Mouse (Mus musculus) heart, embryonic 16.5 days (tissue): ENCODE measurements around the gene Scube1. TPM values are rescaled to one million over a fixed set of nuclear protein-coding genes. Genes with fewer than 3 reads are reported as not detected.

ENCODE experiments used
- ATAC-seq: fragments of 200-750 bp; cut with Nextera tagmentation; replicated peaks from 2 replicates; pipeline ENCODE4 v1.8.0; 2017; ENCODE audit warnings: moderate number of reproducible peaks; ENCODE audit not compliant: insufficient read depth, low FRiP score; ENCODE audit errors: extremely low read depth
- H3K27ac ChIP-seq: fragments of 300-500 bp; sonication (generic); 2 replicates; pipeline ENCODE4 v1.5.1; 2014; ENCODE audit warnings: mild to moderate bottlenecking, low read length, control low read depth, moderate library complexity
- H3K27me3 ChIP-seq: fragments of 300-500 bp; sonication (generic); 2 replicates; pipeline ENCODE4 v1.6.1; 2014; ENCODE audit warnings: low read length, mixed read lengths; ENCODE audit not compliant: control insufficient read depth, insufficient read depth
- H3K36me3 ChIP-seq: fragments of 300-500 bp; sonication (generic); 2 replicates; pipeline ENCODE4 v1.6.1; 2014; ENCODE audit not compliant: control insufficient read depth, insufficient read depth
- H3K4me1 ChIP-seq: fragments of 300-500 bp; sonication (generic); 2 replicates; pipeline ENCODE4 v1.6.1; 2014; ENCODE audit warnings: low read length, mixed read lengths; ENCODE audit not compliant: control insufficient read depth, insufficient read depth
- H3K4me2 ChIP-seq: fragments of 300-500 bp; sonication (generic); 2 replicates; pipeline ENCODE4 v1.6.1; 2014; ENCODE audit warnings: low read depth, mild to moderate bottlenecking, control low read depth, low read length
- H3K4me3 ChIP-seq: fragments of 300-500 bp; sonication (generic); 2 replicates; pipeline ENCODE4 v1.5.1; 2014; ENCODE audit warnings: mild to moderate bottlenecking, control low read depth, low read length
- H3K9ac ChIP-seq: fragments of 300-500 bp; sonication (generic); 2 replicates; pipeline ENCODE4 v1.6.1; 2014; ENCODE audit warnings: low read length, control low read depth
- H3K9me3 ChIP-seq: fragments of 300-500 bp; sonication (generic); replicated peaks from 2 replicates; pipeline ENCODE4 v1.6.1; 2016; ENCODE audit warnings: low read length; ENCODE audit not compliant: control insufficient read depth
- WGBS: fragments of 180-500 bp; shearing (Covaris S2); extraction: QIAGEN DNeasy Blood & Tissue Kit; methylation state at CpG from one replicate; pipeline ENCODE4 v1.1.7; 2014; 5-methylcytosine and 5-hydroxymethylcytosine counted together
- polyA plus RNA-seq: library from polyadenylated mRNA; unstranded; fragments of >200 nt; fragmentation: Nextera tagmentation; extraction: Ambion mirVana; gene quantifications from 2 replicates; pipeline ENCODE4 v1.2.1, GENCODE M21; 2015

The Scube1 gene
- polyA plus RNA-seq, 1 experiment from 2014 or later: 4.0 TPM

GRCm38 (mm10) chr15:83575543-83575942 is 149.3 kb downstream of the Scube1 start:
- no peak for ATAC-seq
- Histone ChIP-seq H3K4me2 (no peak overlapping the region), H3K36me3 (peaks cover 28% of the 10 kb centered on the region), H3K4me3 (no peak overlapping the region), H3K27ac (no peak overlapping the region), H3K9ac (no peak overlapping the region), H3K9me3 (no peaks in the 10 kb centered on the region), H3K4me1 (no peaks in the 10 kb centered on the region), H3K27me3 (no peaks in the 10 kb centered on the region)
- 91% methylated on average over 8 of the region's 8 CpGs for whole genome bisulfite sequencing

DNA sequence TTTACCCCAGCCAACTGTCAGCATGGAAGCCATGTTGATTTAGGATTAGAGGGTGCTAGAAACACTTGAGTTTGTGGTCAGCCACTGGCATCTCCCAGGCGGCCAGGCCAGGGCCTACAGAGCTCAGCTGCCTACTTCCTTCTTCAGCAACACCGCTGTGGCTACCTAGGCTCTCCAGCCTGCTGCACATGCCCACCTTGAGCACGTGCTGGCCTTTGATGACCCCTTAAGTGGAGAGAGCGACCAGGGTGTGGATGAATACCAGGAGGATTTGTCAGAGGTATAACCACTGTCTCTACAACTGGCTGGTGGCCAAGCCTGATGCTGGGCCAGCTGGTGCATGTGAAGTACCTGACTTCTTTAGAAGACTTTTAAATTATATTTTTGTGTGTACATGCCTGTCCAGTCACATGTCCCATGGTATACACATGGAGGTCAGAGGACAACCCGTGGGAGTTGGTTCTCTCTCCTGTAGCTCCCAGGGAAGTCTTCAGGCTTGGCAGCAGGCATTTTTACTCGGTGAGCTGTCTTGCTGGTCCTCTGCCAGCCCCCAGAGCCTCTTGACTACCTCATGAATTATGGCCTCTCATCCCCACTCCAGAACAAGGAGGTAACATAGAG is 150.0 kb downstream of the Scube1 start:
- no peak overlapping the region for H3K27ac ChIP-seq
- no peaks in the 10 kb centered on the region for H3K4me1 ChIP-seq
- no peak overlapping the region for H3K4me2 ChIP-seq
- H3K27me3 ChIP-seq: no peaks in the 10 kb centered on the region
- H3K36me3 ChIP-seq: peaks cover 24% of the 10 kb centered on the region
- no peak overlapping the region for H3K9ac ChIP-seq
- no peaks in the 10 kb centered on the region for H3K9me3 ChIP-seq
- H3K4me3 ChIP-seq: no peak overlapping the region
- WGBS: 68% methylated on average over 6 of the region's 6 CpGs
- ATAC-seq: no peak

- Histone ChIP-seq H3K36me3 (peaks cover 23% of the 10 kb centered on the region), H3K27me3 (no peaks in the 10 kb centered on the region)
- 94% methylated on average over 12 of the region's 12 CpGs for WGBS
These were observed 151.2 kb downstream of the Scube1 start for GRCm38 (mm10) chr15:83573606-83574005.

GRCm38 (mm10) chr15:83572132-83572531 is 152.7 kb downstream of the Scube1 start:
- ATAC-seq: no peak
- H3K4me3 ChIP-seq: no peak overlapping the region
- H3K4me2 ChIP-seq: no peak overlapping the region
- no peak overlapping the region for H3K9ac ChIP-seq
- H3K9me3 ChIP-seq: no peaks in the 10 kb centered on the region
- H3K36me3 ChIP-seq: peaks cover 20% of the 10 kb centered on the region; the same call in 1 of the 2 replicates
- no peak overlapping the region for H3K27ac ChIP-seq
- 85% methylated on average over 4 of the region's 4 CpGs for WGBS
- H3K4me1 ChIP-seq: no peaks in the 10 kb centered on the region
- H3K27me3 ChIP-seq: no peaks in the 10 kb centered on the region

More at GRCm38 (mm10) chr15:83573606-83574005, 151.2 kb downstream of the Scube1 start:
- Histone ChIP-seq H3K27ac (no peak overlapping the region), H3K4me2 (no peak overlapping the region), H3K9ac (no peak overlapping the region), H3K9me3 (no peaks in the 10 kb centered on the region), H3K4me3 (no peak overlapping the region), H3K4me1 (no peaks in the 10 kb centered on the region)
- ATAC-seq: no peak

DNA sequence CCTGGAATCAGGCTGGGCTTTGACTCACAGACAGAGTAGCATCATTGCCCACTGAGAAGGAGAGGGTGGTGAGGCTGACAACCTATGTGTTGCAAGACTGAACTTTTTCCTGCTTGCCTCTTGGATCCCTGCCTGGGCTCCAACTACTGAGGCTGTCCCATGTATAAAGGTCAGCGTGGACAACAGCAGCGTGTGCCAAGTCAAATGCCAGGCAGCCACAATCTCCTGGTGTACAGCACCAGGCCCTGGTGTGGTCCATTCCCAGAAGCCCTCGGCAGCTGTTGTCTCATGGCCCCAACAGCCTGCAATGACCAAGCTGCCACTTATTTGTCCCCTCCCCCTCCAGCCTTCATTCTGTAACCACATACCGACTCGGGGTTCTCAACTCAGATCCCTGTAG is 153.2 kb downstream of the Scube1 start:
- H3K4me1 ChIP-seq: no peaks in the 10 kb centered on the region
- no peak overlapping the region for H3K4me2 ChIP-seq
- no peaks in the 10 kb centered on the region for H3K9me3 ChIP-seq
- ATAC-seq: no peak
- H3K27me3 ChIP-seq: no peaks in the 10 kb centered on the region
- H3K9ac ChIP-seq: no peak overlapping the region
- no peak overlapping the region for H3K27ac ChIP-seq
- H3K36me3 ChIP-seq: peaks cover 17% of the 10 kb centered on the region; the same call in 1 of the 2 replicates
- 81% methylated on average over 5 of the region's 5 CpGs for WGBS
- H3K4me3 ChIP-seq: no peak overlapping the region

- peaks cover 12% of the 10 kb centered on the region; the same call in 1 of the 2 replicates for H3K36me3 ChIP-seq
- no peaks in the 10 kb centered on the region for H3K27me3 ChIP-seq
- H3K9ac ChIP-seq: no peak overlapping the region
- ATAC-seq: no peak
- no peak overlapping the region for H3K4me3 ChIP-seq
- no peaks in the 10 kb centered on the region for H3K4me1 ChIP-seq
- WGBS: 62% methylated on average over 2 of the region's 2 CpGs
- no peaks in the 10 kb centered on the region for H3K9me3 ChIP-seq
- H3K4me2 ChIP-seq: no peak overlapping the region
- no peak overlapping the region for H3K27ac ChIP-seq
These were observed 154.2 kb downstream of the Scube1 start for GRCm38 (mm10) chr15:83570641-83571040.

GRCm38 (mm10) chr15:83569682-83570081 is 155.1 kb downstream of the Scube1 start:
- Histone ChIP-seq H3K9ac (no peak overlapping the region), H3K36me3 (peaks cover 9% of the 10 kb centered on the region; the same call in 1 of the 2 replicates), H3K27ac (no peak overlapping the region), H3K9me3 (no peaks in the 10 kb centered on the region), H3K27me3 (no peaks in the 10 kb centered on the region), H3K4me2 (no peak overlapping the region), H3K4me3 (no peak overlapping the region), H3K4me1 (no peaks in the 10 kb centered on the region)
- no peak for ATAC-seq
- WGBS: 52% methylated on average over 11 of the region's 11 CpGs

DNA sequence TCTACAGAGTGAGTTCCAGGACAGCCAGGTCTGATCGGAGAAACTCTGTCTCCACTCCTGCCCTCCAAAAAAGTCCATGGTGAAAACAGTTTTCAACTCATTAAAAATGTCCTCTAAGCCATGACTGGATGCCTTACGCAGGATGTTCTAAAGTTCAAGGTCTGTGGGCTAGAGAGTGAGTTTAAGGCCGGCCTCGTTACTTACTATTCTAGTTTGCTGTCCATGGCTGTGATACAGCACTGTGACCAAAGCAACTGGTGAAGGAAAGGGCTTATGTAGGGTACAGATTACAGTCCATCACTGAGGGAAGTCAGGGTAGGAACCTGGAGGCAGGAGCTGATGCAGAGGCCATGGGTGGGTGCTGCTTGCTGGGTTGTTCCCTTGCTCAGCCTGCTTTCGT is 156.3 kb downstream of the Scube1 start:
- H3K4me1 ChIP-seq: peaks cover 4% of the 10 kb centered on the region; the same call in 1 of the 2 replicates
- H3K9me3 ChIP-seq: no peaks in the 10 kb centered on the region
- WGBS: 91% methylated on average over 5 of the region's 5 CpGs
- H3K4me3 ChIP-seq: no peak overlapping the region
- no peak for ATAC-seq
- no peaks in the 10 kb centered on the region for H3K27me3 ChIP-seq
- H3K36me3 ChIP-seq: no peaks in the 10 kb centered on the region
- H3K27ac ChIP-seq: no peak overlapping the region
- H3K4me2 ChIP-seq: no peak overlapping the region
- H3K9ac ChIP-seq: no peak overlapping the region

- no peak overlapping the region for H3K27ac ChIP-seq
- H3K9me3 ChIP-seq: no peaks in the 10 kb centered on the region
- WGBS: 84% methylated on average over 3 of the region's 3 CpGs
- ATAC-seq: no peak
- no peak overlapping the region for H3K4me2 ChIP-seq
- H3K9ac ChIP-seq: no peak overlapping the region
- peaks cover 8% of the 10 kb centered on the region; the same call in 1 of the 2 replicates for H3K4me1 ChIP-seq
- no peaks in the 10 kb centered on the region for H3K36me3 ChIP-seq
- H3K4me3 ChIP-seq: no peak overlapping the region
- no peaks in the 10 kb centered on the region for H3K27me3 ChIP-seq
These were observed 157.1 kb downstream of the Scube1 start for GRCm38 (mm10) chr15:83567728-83568127.
